Mouse (Mus musculus) limb, embryonic 14.5 days (tissue): ENCODE data around the gene Col6a6. TPM values are rescaled to one million over a fixed set of nuclear protein-coding genes. Genes with fewer than 3 reads are reported as not detected.
A peak's percentile ranks its signal among the peaks of the same experiment; 100 is the strongest.
"Not testable (repeated sequence)": the region's sequence is repeated elsewhere in the genome, so short reads cannot be mapped to it uniquely, and the experiment has no call there.

Experiments
- ATAC-seq: fragments of 200-750 bp; cut with Nextera tagmentation; 2 replicates; pipeline ENCODE4 v1.8.0; 2017; ENCODE audit warnings: low read depth, moderate number of reproducible peaks, moderate TSS enrichment; ENCODE audit not compliant: low FRiP score
- DNase-seq: peaks from one replicate; pipeline ENCODE4 v3.0.0-alpha.2; 2015; ENCODE audit warnings: low spot score
- H3K27ac ChIP-seq: fragments of 300-500 bp; sonication (generic); replicated peaks from 2 replicates; pipeline ENCODE4 v1.5.1; 2014; ENCODE audit warnings: low read depth, mild to moderate bottlenecking, low read length, moderate library complexity, mixed read lengths
- H3K27me3 ChIP-seq: fragments of 300-500 bp; sonication (generic); 2 replicates; pipeline ENCODE4 v1.6.1; 2014; ENCODE audit warnings: low read length, mixed read lengths; ENCODE audit not compliant: control insufficient read depth, insufficient read depth
- H3K36me3 ChIP-seq: fragments of 300-500 bp; sonication (generic); 2 replicates; pipeline ENCODE4 v1.6.1; 2014; ENCODE audit warnings: mild to moderate bottlenecking, low read length, moderate library complexity, mixed read lengths; ENCODE audit not compliant: control insufficient read depth, insufficient read depth
- H3K4me1 ChIP-seq: fragments of 300-500 bp; sonication (generic); 2 replicates; pipeline ENCODE4 v1.6.1; 2014; ENCODE audit warnings: antibody characterized with exemption, low read length, mixed read lengths; ENCODE audit not compliant: control insufficient read depth, insufficient read depth
- H3K4me2 ChIP-seq: fragments of 300-500 bp; sonication (generic); replicated peaks from 2 replicates; pipeline ENCODE4 v1.6.1; 2014; ENCODE audit warnings: low read depth, mild to moderate bottlenecking, low read length, moderate library complexity; ENCODE audit not compliant: severe bottlenecking
- H3K4me3 ChIP-seq: fragments of 300-500 bp; sonication (generic); replicated peaks from 2 replicates; pipeline ENCODE4 v1.5.1; 2014; ENCODE audit warnings: low read length
- H3K9ac ChIP-seq: fragments of 300-500 bp; sonication (generic); 2 replicates; pipeline ENCODE4 v1.6.1; 2014; ENCODE audit warnings: mild to moderate bottlenecking, low read depth, low read length, moderate library complexity; ENCODE audit not compliant: severe bottlenecking
- H3K9me3 ChIP-seq: fragments of 300-500 bp; sonication (generic); 2 replicates; pipeline ENCODE4 v1.6.1; 2016; ENCODE audit warnings: low read length; ENCODE audit not compliant: control insufficient read depth
- POLR2A ChIP-seq: fragments of 200-500 bp; IDR thresholded peaks from 2 replicates; pipeline ENCODE4 v1.8.0; 2012; ENCODE audit warnings: inconsistent platforms, mild to moderate bottlenecking, moderate library complexity, borderline replicate concordance; ENCODE audit not compliant: insufficient read depth, insufficient read length; ENCODE audit errors: extremely low read depth
- WGBS: fragments of 180-500 bp; shearing (Covaris S2); extraction: QIAGEN DNeasy Blood & Tissue Kit; methylation state at CpG from one replicate; pipeline ENCODE4 v1.1.7; 2014; 5-methylcytosine and 5-hydroxymethylcytosine counted together
- polyA plus RNA-seq, 2 experiments: library from polyadenylated mRNA; depleted of rRNA in 1 of 2; stranded (reverse) in 1 of 2; unstranded in 1 of 2; fragments of >200 nt; fragmentation: Nextera tagmentation in 1 of 2; extraction: Ambion mirVana in 1 of 2; gene quantifications; 2 replicates each; pipeline versions ENCODE4 v1.2.1 to v1.2.3; 2012 to 2014

Col6a6 gene
- polyA plus RNA-seq, 2 experiments, result 7.0 to 11.5 TPM

GRCm38 (mm10) chr9:105852015-105852777, 24.2 kb upstream of the Col6a6 start:
- Histone ChIP-seq H3K36me3 (no peaks in the 10 kb centered on the region), H3K27ac (no peak overlapping the region), H3K4me2 (no peak overlapping the region), H3K9me3 (no peaks in the 10 kb centered on the region), H3K9ac (no peak overlapping the region), H3K4me3 (no peak overlapping the region), H3K27me3 (no peaks in the 10 kb centered on the region), H3K4me1 (no peaks in the 10 kb centered on the region)
- ATAC-seq (no peak), DNase-seq (no peak)
- TF ChIP-seq POLR2A, result no peak
- WGBS, result 76% methylated on average over 14 of the region's 14 CpGs

- no peak overlapping the region for H3K4me3 ChIP-seq
- no peak for TF ChIP-seq POLR2A
- H3K9me3 ChIP-seq, result no peaks in the 10 kb centered on the region
- 81% methylated on average over 3 of the region's 3 CpGs for WGBS
- H3K4me1 ChIP-seq, result no peaks in the 10 kb centered on the region
- no peak overlapping the region for H3K4me2 ChIP-seq
- no peak overlapping the region for H3K27ac ChIP-seq
- ATAC-seq (no peak), DNase-seq (no peak)
- no peaks in the 10 kb centered on the region for H3K36me3 ChIP-seq
- H3K27me3 ChIP-seq, result no peaks in the 10 kb centered on the region
- no peak overlapping the region for H3K9ac ChIP-seq
Measured at GRCm38 (mm10) chr9:105851011-105851410, 23.1 kb upstream of the Col6a6 start.

- DNase-seq, result no peak
- ATAC-seq, result no peak
- H3K4me1 ChIP-seq, result no peaks in the 10 kb centered on the region
- no peaks in the 10 kb centered on the region for H3K27me3 ChIP-seq
- no peak overlapping the region for H3K27ac ChIP-seq
- H3K4me3 ChIP-seq, result no peak overlapping the region
- no peaks in the 10 kb centered on the region for H3K36me3 ChIP-seq
- WGBS, result 74% methylated on average over 4 of the region's 4 CpGs
- TF ChIP-seq POLR2A, result no peak
- H3K9me3 ChIP-seq, result no peaks in the 10 kb centered on the region
- H3K9ac ChIP-seq, result no peak overlapping the region
- H3K4me2 ChIP-seq, result no peak overlapping the region
Measured at GRCm38 (mm10) chr9:105848396-105848795, 20.4 kb upstream of the Col6a6 start.

GRCm38 (mm10) chr9:105847261-105847660, 19.3 kb upstream of the Col6a6 start:
- no peaks in the 10 kb centered on the region for H3K36me3 ChIP-seq
- no peak overlapping the region for H3K27ac ChIP-seq
- ATAC-seq (no peak), DNase-seq (peak; percentile 33)
- H3K27me3 ChIP-seq, result no peaks in the 10 kb centered on the region
- TF ChIP-seq POLR2A, result no peak
- H3K4me2 ChIP-seq, result no peak overlapping the region
- no peak overlapping the region for H3K9ac ChIP-seq
- H3K4me1 ChIP-seq, result no peaks in the 10 kb centered on the region
- 82% methylated on average over 5 of the region's 5 CpGs for WGBS
- H3K9me3 ChIP-seq, result no peaks in the 10 kb centered on the region
- no peak overlapping the region for H3K4me3 ChIP-seq

- H3K27ac ChIP-seq, H3K9ac ChIP-seq, H3K4me2 ChIP-seq, ATAC-seq, H3K9me3 ChIP-seq, H3K36me3 ChIP-seq, H3K4me1 ChIP-seq, H3K4me3 ChIP-seq, H3K27me3 ChIP-seq, DNase-seq: not testable (repeated sequence)
- 38% methylated on average over 5 of the region's 5 CpGs for WGBS
Measured at GRCm38 (mm10) chr9:105841386-105841785, 13.4 kb upstream of the Col6a6 start.
